Mouse (Mus musculus) lung, adult 2 months (tissue): ENCODE data around the gene Tmbim7. TPM values are rescaled to one million over a fixed set of nuclear protein-coding genes. Genes with fewer than 3 reads are reported as not detected.
A peak's percentile ranks its signal among the peaks of the same experiment; 100 is the strongest.
"Not testable (repeated sequence)": the region's sequence is repeated elsewhere in the genome, so short reads cannot be mapped to it uniquely, and the experiment has no call there.

Experiments used
- DNase-seq: peaks from one replicate; pipeline ENCODE4 v3.0.0; 2022
- H3K4me1 ChIP-seq: fragments of 200-500 bp; 2 replicates; pipeline ENCODE4 v1.6.1; 2011; ENCODE audit warnings: low read length; ENCODE audit not compliant: control insufficient read depth, insufficient read depth
- H3K4me3 ChIP-seq: fragments of 200-500 bp; replicated peaks from 2 replicates; pipeline ENCODE3; 2011; ENCODE audit warnings: low read depth, mild to moderate bottlenecking, control low read depth, low read length; ENCODE audit errors: extremely low read depth
- CTCF ChIP-seq: fragments of 200-500 bp; IDR thresholded peaks from 2 replicates; pipeline ENCODE4 v1.5.1; 2011; ENCODE audit warnings: mild to moderate bottlenecking, low read length, control low read depth; ENCODE audit not compliant: insufficient read depth
- POLR2A ChIP-seq: fragments of 200-500 bp; IDR thresholded peaks from 2 replicates; pipeline ENCODE4 v1.6.1; 2011; ENCODE audit warnings: low read depth, mild to moderate bottlenecking, control low read depth, low read length, borderline replicate concordance; ENCODE audit errors: extremely low read depth
- WGBS: fragments of 180-500 bp; shearing (Covaris S2); methylation state at CpG from one replicate; pipeline ENCODE4 v1.1.7; 2018; 5-methylcytosine and 5-hydroxymethylcytosine counted together
- polyA plus RNA-seq: library from polyadenylated mRNA; depleted of rRNA; stranded (reverse); fragments of >200 nt; gene quantifications from 2 replicates; pipeline ENCODE4 v1.2.3, GENCODE M21; 2012; rRNA removed

The Tmbim7 gene
- polyA plus RNA-seq, result not detected in 2 replicates

DNA sequence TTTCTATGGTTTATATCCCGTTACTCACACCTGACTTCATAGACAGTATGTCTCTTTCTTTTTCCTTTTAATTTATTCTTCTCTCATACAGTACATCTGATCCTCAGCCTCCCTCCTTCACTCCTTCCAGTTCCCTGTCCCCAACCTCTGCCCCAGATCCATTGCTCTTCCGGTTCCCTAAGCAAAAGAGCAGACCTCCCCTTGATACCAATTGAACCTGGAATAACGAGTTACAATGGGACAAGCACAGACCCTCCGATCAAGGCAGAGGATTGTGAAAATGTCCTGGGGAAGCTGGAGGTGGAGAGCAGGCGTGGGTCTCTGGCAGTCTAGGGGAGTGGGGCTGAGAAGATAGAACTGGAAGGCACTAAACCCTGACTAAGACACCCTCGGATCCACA, at the start of gene Tmbim7:
Gene Tmbim7, plus strand, starts transcription at position 301 of the 400 bp plus-strand sequence.
- peaks cover 2% of the 10 kb centered on the region; the same call in 1 of the 2 replicates for H3K4me1 ChIP-seq
- TF ChIP-seq CTCF (no peak), POLR2A (no peak)
- no peak for DNase-seq
- 80% methylated on average over 6 of the region's 6 CpGs for WGBS
- no peak within 1 kb of the TSS for H3K4me3 ChIP-seq

DNA sequence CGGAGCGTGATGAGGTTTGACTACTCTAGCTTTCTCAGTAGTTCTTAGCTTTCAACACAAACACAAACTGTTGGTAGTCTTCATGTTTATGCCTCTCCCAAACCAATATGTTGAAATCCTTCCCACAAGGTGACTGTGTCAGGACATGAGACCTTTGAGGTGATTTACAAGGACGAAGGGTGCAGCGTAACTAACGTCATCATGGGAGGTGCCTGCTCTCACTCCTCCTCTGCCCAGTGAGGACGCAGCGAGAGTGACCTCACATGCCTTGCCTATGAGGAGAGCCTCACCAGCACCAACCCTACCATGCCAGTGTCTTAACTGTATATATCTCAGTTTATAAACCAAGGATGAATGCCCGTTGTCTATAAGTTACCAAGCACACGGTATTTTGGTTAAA, 43.9 kb upstream of the Tmbim7 start:
- Histone ChIP-seq H3K4me1 (no peaks in the 10 kb centered on the region), H3K4me3 (no peak overlapping the region)
- DNase-seq, result no peak
- WGBS, result 92% methylated on average over 9 of the region's 9 CpGs
- TF ChIP-seq POLR2A, result no peak
- no peak for TF ChIP-seq CTCF

DNA sequence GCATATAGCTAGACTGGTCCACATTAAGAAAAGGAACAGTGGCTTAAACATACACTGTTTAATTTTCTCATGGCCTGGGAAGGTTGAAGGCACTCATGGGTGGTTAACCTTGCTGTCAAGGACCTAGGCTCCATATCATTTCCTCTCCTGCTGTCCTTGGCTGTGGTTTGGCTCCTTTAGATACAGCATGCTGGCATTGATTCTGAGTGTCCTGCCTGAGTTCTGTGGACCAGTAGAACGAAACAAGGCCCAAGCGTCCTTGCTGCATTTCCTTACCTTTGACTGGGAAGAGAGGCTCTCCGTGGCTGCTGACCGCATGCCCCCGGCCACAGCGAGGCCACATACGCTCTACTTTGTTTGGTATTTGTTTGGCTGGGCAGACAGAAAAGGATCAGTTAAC, 41.7 kb upstream of the Tmbim7 start:
- no peak for DNase-seq
- TF ChIP-seq CTCF, result no peak
- TF ChIP-seq POLR2A, result no peak
- WGBS, result 95% methylated on average over 7 of the region's 7 CpGs
- Histone ChIP-seq H3K4me1 (no peaks in the 10 kb centered on the region), H3K4me3 (no peak overlapping the region)

DNA sequence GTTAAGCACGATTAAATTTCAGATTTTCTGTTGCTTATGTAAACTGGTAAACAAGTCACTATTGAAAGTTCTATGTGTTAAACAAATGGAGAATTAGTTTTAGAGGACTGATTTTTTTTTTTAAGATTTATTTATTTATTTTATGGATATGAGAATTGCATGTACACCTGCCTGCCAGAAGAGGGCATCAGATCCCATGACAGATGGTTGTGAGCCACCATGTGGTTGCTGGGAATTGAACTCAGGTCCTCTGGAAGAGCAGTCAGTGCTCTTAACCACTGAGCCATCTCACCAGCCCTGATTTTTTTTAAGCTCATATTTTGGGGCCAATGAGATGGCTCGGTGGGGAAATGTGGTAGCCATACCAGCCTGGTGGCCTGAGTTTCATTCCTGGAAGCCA, 39.1 kb upstream of the Tmbim7 start:
- 93% methylated on average over 2 of the region's 2 CpGs for WGBS
- not testable (repeated sequence) for H3K4me3 ChIP-seq, H3K4me1 ChIP-seq, DNase-seq

DNA sequence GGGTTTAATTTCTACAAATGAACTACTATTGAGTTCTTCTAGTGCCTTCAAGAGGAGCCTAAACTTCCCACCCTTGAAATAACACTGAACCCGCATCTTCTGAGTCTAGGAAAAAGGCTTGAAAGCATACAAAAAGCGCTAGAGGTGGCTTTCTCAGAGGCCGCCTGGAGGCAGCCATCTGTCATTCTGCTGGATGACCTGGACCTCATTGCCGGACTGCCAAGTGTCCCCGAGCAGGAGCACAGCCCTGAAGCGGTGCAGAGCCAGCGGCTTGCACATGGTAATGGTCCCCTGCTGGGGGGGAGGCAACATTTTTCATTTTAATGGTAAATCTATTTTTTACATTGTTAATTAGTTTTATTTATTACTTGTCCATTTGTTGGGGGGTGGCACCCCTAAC, 30.5 kb upstream of the Tmbim7 start:
- no peak for DNase-seq
- H3K4me3 ChIP-seq, result no peak overlapping the region
- 89% methylated on average over 7 of the region's 7 CpGs for WGBS
- no peak for TF ChIP-seq CTCF
- no peak for TF ChIP-seq POLR2A
- no peaks in the 10 kb centered on the region for H3K4me1 ChIP-seq

DNA sequence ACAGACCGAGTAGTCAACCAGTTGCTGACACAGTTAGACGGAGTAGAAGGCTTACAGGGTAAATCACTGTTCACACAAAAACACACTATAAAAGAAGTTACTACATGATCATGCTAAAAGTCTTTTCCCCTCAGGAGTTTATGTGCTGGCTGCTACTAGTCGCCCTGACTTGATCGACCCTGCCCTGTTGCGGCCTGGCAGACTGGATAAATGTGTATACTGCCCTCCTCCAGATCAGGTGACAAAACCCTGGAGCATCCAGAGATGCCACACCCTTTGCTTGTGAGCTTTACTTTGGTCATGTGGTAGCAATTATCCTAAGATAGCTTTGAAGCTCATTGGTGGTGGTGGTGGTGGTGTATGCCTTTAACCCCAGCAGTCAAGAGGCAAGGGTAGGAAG, 20.9 kb upstream of the Tmbim7 start:
- 95% methylated on average over 5 of the region's 5 CpGs for WGBS
- H3K4me3 ChIP-seq, result no peak overlapping the region
- no peak for DNase-seq
- TF ChIP-seq CTCF (no peak), POLR2A (no peak)
- H3K4me1 ChIP-seq, result no peaks in the 10 kb centered on the region

DNA sequence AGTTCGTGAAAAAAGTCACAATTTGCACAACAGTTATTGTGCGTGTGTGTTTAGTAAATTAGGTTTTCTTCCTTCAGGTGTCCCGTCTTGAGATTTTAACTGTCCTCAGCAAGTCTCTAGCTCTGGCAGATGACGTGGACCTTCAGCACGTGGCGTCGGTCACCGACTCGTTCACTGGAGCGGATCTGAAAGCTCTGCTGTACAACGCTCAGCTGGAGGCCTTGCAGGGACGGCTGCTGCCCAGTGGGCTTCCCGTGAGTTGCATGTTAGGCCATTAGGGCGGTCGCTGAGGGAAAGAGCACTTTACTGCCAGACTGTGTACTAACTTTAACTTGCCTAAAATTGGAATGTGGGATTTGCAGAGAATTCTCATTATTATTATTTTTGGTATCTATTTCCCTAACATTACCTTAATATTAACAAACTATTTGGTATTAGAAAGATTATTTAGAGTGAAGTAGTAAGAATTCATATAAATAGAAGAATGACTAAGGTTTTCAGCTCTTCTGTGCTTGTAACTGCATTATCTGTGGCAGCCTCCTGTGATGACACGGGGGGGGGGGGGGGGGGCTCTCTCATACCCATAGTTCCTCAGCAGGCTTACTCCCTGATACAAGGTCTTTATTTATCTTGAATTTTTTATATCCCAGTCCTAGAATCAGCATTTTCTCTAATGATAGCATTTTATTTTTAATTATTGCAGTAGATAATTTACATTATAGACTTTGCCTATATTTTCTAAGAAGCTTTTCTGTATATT, 19.3 kb upstream of the Tmbim7 start:
- 77% methylated on average over 16 of the region's 16 CpGs for WGBS
- TF ChIP-seq POLR2A (no peak), CTCF (no peak)
- no peak overlapping the region for H3K4me3 ChIP-seq
- no peaks in the 10 kb centered on the region for H3K4me1 ChIP-seq
- DNase-seq, result no peak

DNA sequence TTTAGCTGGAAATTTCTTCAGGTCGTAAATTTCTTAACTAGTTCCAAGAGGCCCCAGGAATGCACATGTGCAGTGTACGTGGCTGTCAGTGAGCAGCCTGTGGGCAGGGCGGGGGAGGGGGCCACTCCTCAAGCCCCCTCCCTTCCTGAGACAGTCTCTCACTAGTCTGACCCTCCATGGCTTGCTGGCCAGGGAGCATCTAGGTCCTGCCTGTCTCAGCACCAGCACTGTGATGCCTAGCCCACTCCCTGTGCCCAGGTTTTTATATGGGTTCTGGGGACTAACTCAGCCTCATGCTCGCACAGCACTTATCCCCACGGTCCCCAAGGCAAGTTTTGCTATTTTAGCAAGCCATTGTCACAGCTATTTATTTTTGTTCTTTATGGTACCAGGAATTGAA, 18.7 kb upstream of the Tmbim7 start:
- Histone ChIP-seq H3K4me3 (no peak overlapping the region), H3K4me1 (no peaks in the 10 kb centered on the region)
- TF ChIP-seq CTCF, result no peak
- DNase-seq, result no peak
- WGBS, result 87% methylated on average over 5 of the region's 5 CpGs

DNA sequence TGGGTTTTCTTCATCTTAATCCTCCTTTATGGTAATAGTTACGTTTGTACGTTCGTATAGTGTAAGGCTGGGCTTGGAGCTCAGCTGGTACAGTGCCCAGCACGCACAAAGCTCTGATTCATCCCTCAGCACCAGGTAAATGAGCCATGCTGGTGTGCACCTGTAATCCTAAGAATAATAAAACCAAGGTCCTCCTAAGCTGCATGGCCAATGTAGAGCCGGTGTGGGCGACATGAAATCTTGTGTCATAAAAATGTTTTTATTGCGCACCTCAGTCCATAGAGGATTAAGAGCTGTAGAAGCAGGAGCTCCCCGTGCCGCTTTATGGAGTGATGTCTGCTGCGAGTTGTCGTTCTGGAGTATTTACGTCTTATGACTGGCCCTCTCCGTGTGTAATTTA, 17.7 kb upstream of the Tmbim7 start:
- 92% methylated on average over 13 of the region's 13 CpGs for WGBS
- no peak for DNase-seq
- no peak overlapping the region for H3K4me3 ChIP-seq
- H3K4me1 ChIP-seq, result no peaks in the 10 kb centered on the region
- no peak for TF ChIP-seq CTCF
- TF ChIP-seq POLR2A, result no peak

DNA sequence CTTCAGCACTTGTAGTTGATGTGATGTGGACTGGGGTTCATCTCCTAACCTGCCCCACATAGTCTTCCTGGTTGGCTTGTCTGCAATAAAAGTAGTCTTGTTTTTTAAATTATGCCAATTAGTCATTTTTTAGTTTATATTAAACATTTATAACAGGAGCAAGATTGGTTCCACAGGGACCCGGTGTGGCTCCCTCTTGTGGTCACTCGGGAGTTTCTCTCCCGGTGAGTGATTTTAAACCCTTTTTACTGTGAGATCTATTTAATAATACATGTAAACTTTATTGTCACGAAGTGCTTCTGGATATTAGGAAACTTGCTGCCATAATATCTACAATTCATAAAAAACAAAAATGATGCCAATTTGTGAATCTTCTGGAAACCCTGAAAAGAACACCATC, 17.0 kb upstream of the Tmbim7 start:
- no peak overlapping the region for H3K4me3 ChIP-seq
- DNase-seq, result no peak
- no peaks in the 10 kb centered on the region for H3K4me1 ChIP-seq
- WGBS, result 72% methylated on average over 4 of the region's 4 CpGs
- TF ChIP-seq POLR2A, result no peak
- TF ChIP-seq CTCF, result 0 out of 2 replicates have a peak, but pooled peaks have one; percentile 19
